Mouse (Mus musculus): ENCODE results near the gene 4933406M09Rik. TPM values are rescaled to one million over a fixed set of nuclear protein-coding genes. Genes with fewer than 3 reads are reported as not detected.

4933406M09Rik gene
- polyA plus RNA-seq, 1 experiment from 2014 or later: not detected

DNA sequence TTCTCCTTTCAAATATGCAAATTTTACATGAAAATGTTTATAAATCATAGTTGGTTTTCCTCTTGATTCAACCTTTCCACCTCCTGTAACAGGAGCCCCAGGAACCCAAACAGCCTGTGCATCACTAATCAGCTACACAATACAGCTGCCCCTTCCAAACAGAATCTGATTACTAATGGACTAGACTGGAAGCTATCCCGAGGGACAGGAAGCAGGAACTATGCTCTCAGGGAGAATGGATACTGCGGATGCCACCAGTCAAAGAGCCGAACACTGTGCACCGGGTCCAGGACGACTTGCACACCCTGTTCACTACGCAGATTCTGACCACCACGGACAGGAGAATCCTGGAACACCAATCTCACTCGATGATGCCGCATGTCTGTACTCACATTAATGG is 37.9 kb upstream of the 4933406M09Rik start:
- Histone ChIP-seq H3K9ac (replicated peaks) (no peak overlapping the region), H3K4me1 (peaks cover 12% of the 10 kb centered on the region), H3K36me3 (peaks cover 58% of the 10 kb centered on the region), H3K27me3 (replicated peaks) (no peaks in the 10 kb centered on the region), H3K9me3 (replicated peaks) (no peaks in the 10 kb centered on the region), H3K4me2 (no peak overlapping the region), H3K27ac (replicated peaks) (no peak overlapping the region), H3K4me3 (replicated peaks) (no peak overlapping the region)
- 78% methylated on average over 9 of the region's 9 CpGs for WGBS
- ATAC-seq (ENCODE audit: low FRiP score): no peak

- Histone ChIP-seq H3K9me3 (replicated peaks) (no peaks in the 10 kb centered on the region), H3K4me2 (no peak overlapping the region), H3K27ac (replicated peaks) (no peak overlapping the region), H3K9ac (replicated peaks) (no peak overlapping the region), H3K36me3 (peaks cover 83% of the 10 kb centered on the region), H3K4me3 (replicated peaks) (no peak overlapping the region), H3K4me1 (0 out of 2 replicates have a peak, but pooled peaks cover under 1% of the 10 kb centered on the region), H3K27me3 (replicated peaks) (no peaks in the 10 kb centered on the region)
- ATAC-seq (ENCODE audit: low FRiP score): no peak
- WGBS: 94% methylated on average over 2 of the region's 2 CpGs
Measured at GRCm38 (mm10) chr1:134353326-134353725, 32.4 kb upstream of the 4933406M09Rik start.

DNA sequence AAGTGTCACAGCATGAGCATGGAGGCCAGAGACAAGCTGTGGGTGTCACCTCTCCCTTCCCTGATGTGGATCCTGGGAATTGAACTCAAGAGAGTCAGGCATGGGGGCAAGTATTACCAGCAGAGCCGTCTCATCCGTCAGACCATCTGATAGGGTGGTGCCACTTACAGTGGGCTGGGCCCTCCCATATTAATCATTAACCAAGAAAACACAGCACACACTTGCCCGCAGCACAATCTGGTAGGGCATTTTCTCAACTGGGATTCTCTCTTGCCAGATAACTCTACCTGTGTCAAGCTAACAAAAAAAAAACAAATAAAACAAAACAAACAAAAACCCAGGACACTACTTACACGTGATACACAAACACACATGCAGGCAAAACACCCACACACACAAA is 28.3 kb upstream of the 4933406M09Rik start:
- peaks cover 58% of the 10 kb centered on the region for H3K36me3 ChIP-seq
- H3K27me3 ChIP-seq (replicated peaks): no peaks in the 10 kb centered on the region

GRCm38 (mm10) chr1:134360656-134361055 is 25.1 kb upstream of the 4933406M09Rik start:
- no peaks in the 10 kb centered on the region for H3K9me3 ChIP-seq (replicated peaks)
- peak overlapping the region; percentile 85 for H3K4me2 ChIP-seq
- peak overlapping the region; percentile 91 for H3K4me3 ChIP-seq (replicated peaks)
- peaks cover 27% of the 10 kb centered on the region for H3K36me3 ChIP-seq
- WGBS: 90% methylated on average over 7 of the region's 7 CpGs
- H3K4me1 ChIP-seq: peaks cover 27% of the 10 kb centered on the region
- no peak for ATAC-seq (ENCODE audit: low FRiP score)
- H3K27me3 ChIP-seq (replicated peaks): no peaks in the 10 kb centered on the region
- H3K9ac ChIP-seq (replicated peaks): peak overlapping the region; percentile 93; the same call in 1 of the 2 replicates
- no peak overlapping the region for H3K27ac ChIP-seq (replicated peaks)

More for the DNA sequence above, 28.3 kb upstream of the 4933406M09Rik start:
- Histone ChIP-seq H3K4me1 (peaks cover 25% of the 10 kb centered on the region), H3K9ac (replicated peaks) (no peak overlapping the region), H3K27ac (replicated peaks) (no peak overlapping the region), H3K4me2 (no peak overlapping the region), H3K4me3 (replicated peaks) (no peak overlapping the region), H3K9me3 (replicated peaks) (no peaks in the 10 kb centered on the region)
- whole genome bisulfite sequencing: 72% methylated on average over 4 of the region's 4 CpGs
- ATAC-seq (ENCODE audit: low FRiP score): no peak

GRCm38 (mm10) chr1:134361195-134361856 is 24.4 kb upstream of the 4933406M09Rik start:
- H3K4me1 ChIP-seq: peaks cover 27% of the 10 kb centered on the region

GRCm38 (mm10) chr1:134361857-134362212 is 23.9 kb upstream of the 4933406M09Rik start, which contains the start of gene Tmem183a:
TSS of gene Tmem183a (minus strand) at chr1:134361979.
- peaks cover 27% of the 10 kb centered on the region for H3K4me1 ChIP-seq
- peak within 1 kb of the TSS; percentile 85 for H3K4me2 ChIP-seq
- WGBS: under 1% methylated on average over 38 of the region's 38 CpGs
- H3K27me3 ChIP-seq (replicated peaks): no peaks in the 10 kb centered on the region
- peak within 1 kb of the TSS; percentile 87 for H3K27ac ChIP-seq (replicated peaks)
- H3K9me3 ChIP-seq (replicated peaks): no peaks in the 10 kb centered on the region
- H3K36me3 ChIP-seq: peaks cover 20% of the 10 kb centered on the region
- peak within 1 kb of the TSS; percentile 93 for H3K9ac ChIP-seq (replicated peaks)
- peak; percentile 97 for ATAC-seq (ENCODE audit: low FRiP score)
- H3K4me3 ChIP-seq (replicated peaks): peak within 1 kb of the TSS; percentile 91

More at GRCm38 (mm10) chr1:134361195-134361856, 24.4 kb upstream of the 4933406M09Rik start:
- peak overlapping the region; percentile 93 for H3K9ac ChIP-seq (replicated peaks)
- no peaks in the 10 kb centered on the region for H3K9me3 ChIP-seq (replicated peaks)
- H3K4me3 ChIP-seq (replicated peaks): peak overlapping the region; percentile 91
- 3% methylated on average over 37 of the region's 44 CpGs for WGBS
- no peaks in the 10 kb centered on the region for H3K27me3 ChIP-seq (replicated peaks)
- H3K4me2 ChIP-seq: peak overlapping the region; percentile 85
- ATAC-seq (ENCODE audit: low FRiP score): peak; percentile 83
- H3K27ac ChIP-seq (replicated peaks): peak overlapping the region; percentile 87
- H3K36me3 ChIP-seq: peaks cover 21% of the 10 kb centered on the region

GRCm38 (mm10) chr1:134363194-134363593 is 22.5 kb upstream of the 4933406M09Rik start:
- no peaks in the 10 kb centered on the region for H3K27me3 ChIP-seq (replicated peaks)
- no peaks in the 10 kb centered on the region for H3K9me3 ChIP-seq (replicated peaks)
- 80% methylated on average over 4 of the region's 4 CpGs for WGBS
- no peak overlapping the region for H3K4me2 ChIP-seq
- no peak overlapping the region for H3K4me3 ChIP-seq (replicated peaks)
- no peak for ATAC-seq (ENCODE audit: low FRiP score)
- H3K36me3 ChIP-seq: peaks cover 10% of the 10 kb centered on the region
- H3K4me1 ChIP-seq: peaks cover 27% of the 10 kb centered on the region
- H3K27ac ChIP-seq (replicated peaks): no peak overlapping the region
- no peak overlapping the region for H3K9ac ChIP-seq (replicated peaks)

DNA sequence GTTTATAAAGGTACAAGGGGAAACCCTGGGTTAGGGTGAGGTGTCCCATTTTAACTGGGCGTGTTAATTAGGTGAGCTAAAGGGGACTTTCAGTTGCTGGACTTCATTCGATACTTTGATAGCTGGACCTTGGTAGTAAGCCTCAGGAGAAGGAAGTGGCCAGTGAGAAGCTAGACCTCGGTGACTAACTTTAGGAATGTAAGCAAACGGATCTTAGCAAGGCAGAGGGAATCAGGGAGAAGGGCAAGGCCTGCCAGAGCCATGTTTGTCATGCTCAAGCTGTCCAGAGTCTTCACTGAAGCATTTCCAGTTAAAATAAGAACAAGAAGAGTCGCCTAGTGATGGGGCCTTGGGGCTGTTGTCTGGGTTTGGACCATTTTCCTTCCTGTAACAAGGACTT is 20.2 kb upstream of the 4933406M09Rik start:
- no peaks in the 10 kb centered on the region for H3K27me3 ChIP-seq (replicated peaks)
- no peaks in the 10 kb centered on the region for H3K9me3 ChIP-seq (replicated peaks)
- 72% methylated on average over 5 of the region's 5 CpGs for WGBS

DNA sequence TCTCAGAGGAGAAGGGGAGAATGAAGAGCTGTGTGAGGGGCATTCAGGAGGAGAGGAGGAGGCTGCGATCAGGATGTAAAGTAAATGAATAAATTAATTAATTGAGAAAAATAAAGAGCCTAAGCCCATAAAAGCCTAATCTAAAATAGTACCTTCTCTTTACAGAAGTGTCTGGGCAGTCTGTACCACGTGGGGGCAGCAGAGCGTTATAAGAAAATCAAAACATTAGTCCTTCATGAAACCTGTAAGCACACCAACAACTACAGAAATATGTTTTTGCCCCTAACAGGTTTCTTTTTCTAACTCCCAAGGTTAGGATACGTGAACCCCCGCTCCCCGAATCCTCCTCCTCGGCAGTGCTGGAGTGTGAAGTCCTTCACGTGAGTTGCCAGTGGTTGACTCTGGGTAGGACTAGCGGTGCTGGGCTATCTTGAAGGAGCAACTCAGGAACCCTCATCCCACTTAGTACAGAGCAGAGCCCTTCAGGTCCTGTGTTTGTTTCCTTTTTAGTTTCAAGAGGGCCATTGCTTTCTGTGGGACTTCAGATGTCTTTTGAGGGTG is 16.9 kb upstream of the 4933406M09Rik start:
- H3K4me1 ChIP-seq: no peaks in the 10 kb centered on the region
- no peak for ATAC-seq (ENCODE audit: low FRiP score)
- 53% methylated on average over 9 of the region's 9 CpGs for WGBS

More for the DNA sequence above, 20.2 kb upstream of the 4933406M09Rik start:
- ATAC-seq (ENCODE audit: low FRiP score): no peak
- Histone ChIP-seq H3K4me2 (no peak overlapping the region), H3K4me1 (peaks cover 12% of the 10 kb centered on the region), H3K4me3 (replicated peaks) (no peak overlapping the region), H3K36me3 (no peaks in the 10 kb centered on the region), H3K9ac (replicated peaks) (no peak overlapping the region), H3K27ac (replicated peaks) (no peak overlapping the region)

DNA sequence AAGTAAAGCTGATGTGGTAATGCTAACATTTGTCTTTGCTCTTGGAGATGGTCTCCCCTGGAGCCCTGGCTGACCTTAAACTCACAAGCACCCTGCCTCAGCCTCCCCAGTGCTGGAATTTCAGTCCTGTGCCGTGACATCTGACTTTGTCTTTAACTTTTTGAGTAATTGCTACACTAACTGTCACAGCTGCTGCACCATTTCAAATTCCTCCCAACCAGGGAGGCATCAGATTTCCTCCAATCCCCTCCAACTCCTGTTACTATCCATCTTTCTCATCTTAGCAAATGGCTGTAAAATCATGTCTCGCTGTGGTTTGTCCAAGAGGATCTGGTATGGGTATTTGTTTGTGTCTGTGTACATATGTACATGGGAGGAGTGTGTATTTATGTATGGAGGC is 11.6 kb upstream of the 4933406M09Rik start:
- ATAC-seq (ENCODE audit: low FRiP score): no peak
- Histone ChIP-seq H3K9ac (replicated peaks) (no peak overlapping the region), H3K27ac (replicated peaks) (no peak overlapping the region), H3K4me1 (no peaks in the 10 kb centered on the region), H3K36me3 (no peaks in the 10 kb centered on the region), H3K27me3 (replicated peaks) (no peaks in the 10 kb centered on the region), H3K4me3 (replicated peaks) (no peak overlapping the region), H3K9me3 (replicated peaks) (no peaks in the 10 kb centered on the region), H3K4me2 (no peak overlapping the region)
- WGBS: 73% methylated on average over 2 of the region's 2 CpGs

More for the DNA sequence above, 16.9 kb upstream of the 4933406M09Rik start:
- no peak overlapping the region for H3K9ac ChIP-seq (replicated peaks)
- no peaks in the 10 kb centered on the region for H3K9me3 ChIP-seq (replicated peaks)
- H3K4me3 ChIP-seq (replicated peaks): no peak overlapping the region
- no peak overlapping the region for H3K27ac ChIP-seq (replicated peaks)
- H3K27me3 ChIP-seq (replicated peaks): no peaks in the 10 kb centered on the region
- no peak overlapping the region for H3K4me2 ChIP-seq
- H3K36me3 ChIP-seq: no peaks in the 10 kb centered on the region

- 82% methylated on average over 2 of the region's 2 CpGs for WGBS
- H3K4me2 ChIP-seq: no peak overlapping the region
- H3K27ac ChIP-seq (replicated peaks): no peak overlapping the region
- H3K36me3 ChIP-seq: no peaks in the 10 kb centered on the region
- no peaks in the 10 kb centered on the region for H3K9me3 ChIP-seq (replicated peaks)
- H3K4me3 ChIP-seq (replicated peaks): no peak overlapping the region
- ATAC-seq (ENCODE audit: low FRiP score): no peak
- H3K9ac ChIP-seq (replicated peaks): no peak overlapping the region
- H3K4me1 ChIP-seq: peaks cover 10% of the 10 kb centered on the region
- 0 out of 2 replicates have a peak, but pooled peaks cover 5% of the 10 kb centered on the region for H3K27me3 ChIP-seq (replicated peaks)
Measured at GRCm38 (mm10) chr1:134381051-134381450, 4.7 kb upstream of the 4933406M09Rik start.

All from neural tube, embryonic 15.5 days (tissue).